Mouse (Mus musculus): ENCODE results near the gene Samd11. TPM values are rescaled to one million over a fixed set of nuclear protein-coding genes. Genes with fewer than 3 reads are reported as not detected.

The Samd11 gene
- 0.66 and 0.77 TPM in 2 replicates for polyA plus RNA-seq (2021; fragmentation: Nextera tagmentation)
- long read RNA-seq, experiment 1, partial matches to known transcripts, result 0 of 4 reads
- long read RNA-seq, experiment 1, other reads (novel, unspliced or antisense), result 2 of 4 reads
- long read RNA-seq, experiment 2, result 0 reads

DNA sequence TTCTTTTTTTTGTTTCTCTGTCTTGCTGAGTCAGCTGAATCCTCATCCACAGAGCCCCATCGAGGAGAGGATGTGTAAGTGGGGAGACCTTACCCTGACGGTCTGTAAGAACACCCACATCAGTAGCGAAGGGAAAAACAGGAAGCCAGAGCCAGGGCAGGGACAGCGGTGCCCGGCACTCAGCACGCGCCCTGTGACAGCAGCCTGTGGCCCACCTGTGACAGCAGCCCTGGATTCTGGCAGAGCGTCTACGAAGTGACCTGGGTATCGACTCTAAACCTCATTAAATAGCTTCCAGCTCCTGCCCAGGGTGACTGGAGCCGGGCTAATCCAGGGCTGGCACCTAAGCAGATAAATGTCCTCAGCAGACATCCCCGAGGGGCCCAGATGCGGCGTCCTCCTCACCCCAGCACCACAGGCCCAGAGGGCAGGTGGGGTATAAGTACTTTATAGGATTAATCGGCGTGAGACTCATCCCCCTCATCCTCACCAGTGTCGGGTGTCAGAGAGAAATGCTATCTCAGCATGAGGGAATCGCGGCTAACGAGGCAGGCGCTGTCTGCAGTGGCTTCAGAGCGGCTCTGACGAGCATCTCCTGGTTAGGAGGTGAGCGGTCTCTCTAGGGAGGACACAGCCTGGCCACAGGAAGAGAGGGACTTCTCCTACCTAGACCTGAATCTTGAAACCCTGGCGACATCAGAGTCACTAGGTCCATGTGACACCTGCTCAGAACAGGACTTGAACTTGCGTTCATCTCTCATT, at the start of gene Samd11:
Gene Samd11 (minus strand): TSS at position 580 of the 762 bp plus-strand sequence.

GRCm38 (mm10) chr4:156235808-156236533, 19.5 kb downstream of the Samd11 start, which contains the start of gene Noc2l:
TSS of gene Noc2l (plus strand) at chr4:156236010.

GRCm38 (mm10) chr4:156234701-156235213, 20.7 kb downstream of the Samd11 start, which contains the start of gene Plekhn1:
TSS of gene Plekhn1 (minus strand) at chr4:156234857.

GRCm38 (mm10) chr4:156215649-156216048, 39.8 kb downstream of the Samd11 start, which contains the start of gene Perm1:
TSS of gene Perm1 (plus strand) at chr4:156215868.

DNA sequence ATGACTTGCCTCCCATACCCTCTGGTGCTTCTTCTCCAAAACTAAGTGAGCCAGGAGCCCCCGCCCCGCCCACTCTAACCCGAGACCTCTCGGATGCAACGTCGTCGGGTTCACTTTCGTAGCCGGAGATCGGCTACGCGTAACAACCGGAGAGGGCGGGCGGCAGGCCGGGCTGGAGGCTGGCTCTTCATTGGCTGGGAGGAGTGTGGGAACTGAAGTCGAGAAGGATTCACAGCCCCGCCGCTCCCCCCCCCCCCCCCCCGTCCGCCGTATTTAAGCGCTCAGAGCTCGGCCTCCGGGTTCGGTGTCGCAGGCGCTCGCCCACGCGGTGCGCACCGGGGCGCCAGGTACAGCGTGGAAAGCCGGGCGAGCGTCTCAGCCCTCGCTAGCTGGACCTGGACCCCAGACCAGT, 52.5 kb downstream of the Samd11 start, which contains the start of gene AW011738:
Gene AW011738 (plus strand): TSS at position 304 of the 412 bp plus-strand sequence.

DNA sequence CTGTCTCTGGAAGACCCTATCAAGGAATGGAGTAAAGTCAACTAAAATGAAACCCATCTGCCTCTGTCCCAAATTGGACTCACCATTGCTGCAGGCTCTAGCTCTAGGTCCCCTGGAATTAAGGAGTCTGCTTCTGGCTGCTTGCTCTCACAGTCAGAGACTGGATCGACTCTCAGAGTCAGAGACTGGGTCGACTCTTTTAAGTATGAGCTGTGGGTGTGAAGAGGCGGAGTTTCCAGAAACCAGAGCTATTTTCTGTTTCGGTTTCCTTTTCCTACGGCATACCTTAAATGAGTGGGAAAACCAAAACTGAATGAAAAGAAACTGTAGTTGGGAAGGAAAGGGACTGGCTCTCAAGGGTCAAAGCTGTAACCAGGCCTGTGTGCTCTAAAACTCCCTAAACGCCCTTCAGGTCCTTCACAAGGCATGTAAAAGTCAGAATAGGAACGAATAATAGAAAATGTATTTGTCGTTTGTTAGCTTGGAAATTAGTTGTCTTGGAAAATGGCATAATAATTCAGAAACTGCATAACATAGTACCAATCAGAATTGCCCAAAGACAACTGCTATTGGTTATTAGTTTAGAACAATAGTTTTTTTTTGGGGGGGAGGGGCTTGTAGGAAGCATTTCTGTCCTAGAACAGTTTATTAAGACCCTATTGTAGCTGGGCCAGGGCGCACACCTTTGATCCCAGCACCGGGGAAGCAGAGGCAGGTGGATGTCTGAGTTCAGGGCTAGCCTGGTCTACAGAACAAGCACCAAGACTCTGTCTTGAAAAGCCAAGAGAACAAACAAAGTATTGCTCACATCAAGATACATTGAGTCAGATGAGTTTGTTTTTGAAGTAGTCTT, 54.6 kb downstream of the Samd11 start, which contains the start of gene Isg15:
Gene Isg15 (minus strand): TSS at position 196 of the 853 bp plus-strand sequence.

GRCm38 (mm10) chr4:156197131-156197828, 58.2 kb downstream of the Samd11 start, which contains the start of gene Agrn:
TSS of gene Agrn (minus strand) at chr4:156197488.

Other genes starting within 250 kb of the Samd11 start
- 0.29 and 0.39 TPM in 2 replicates for gene Tnfrsf4, start 241.8 kb downstream of the Samd11 start, polyA plus RNA-seq (2021; fragmentation: Nextera tagmentation)
- gene Tnfrsf18, start 229.5 kb downstream of the Samd11 start, polyA plus RNA-seq (2021; fragmentation: Nextera tagmentation), result 0.38 and 0.67 TPM in 2 replicates
- gene Ttll10, start 196.2 kb downstream of the Samd11 start, polyA plus RNA-seq (2021; fragmentation: Nextera tagmentation), result not detected in 2 replicates
- gene 9430015G10Rik, start 145.7 kb downstream of the Samd11 start, polyA plus RNA-seq (2021; fragmentation: Nextera tagmentation), result 5.7 and 8.9 TPM in 2 replicates
- 0.06 and 0.13 TPM in 2 replicates for gene Rnf223, start 125.1 kb downstream of the Samd11 start, polyA plus RNA-seq (2021; fragmentation: Nextera tagmentation)
- gene Agrn, start 58.2 kb downstream of the Samd11 start, polyA plus RNA-seq (2021; fragmentation: Nextera tagmentation), result 12.9 and 13.2 TPM in 2 replicates
- 0.48 and 3.8 TPM in 2 replicates for gene Isg15, start 54.8 kb downstream of the Samd11 start, polyA plus RNA-seq (2021; fragmentation: Nextera tagmentation)
- gene AW011738, start 52.4 kb downstream of the Samd11 start, polyA plus RNA-seq (2021; fragmentation: Nextera tagmentation), result 1.5 and 1.6 TPM in 2 replicates
- gene Perm1, start 39.8 kb downstream of the Samd11 start, polyA plus RNA-seq (2021; fragmentation: Nextera tagmentation), result 0.33 and 0.35 TPM in 2 replicates
- gene Plekhn1, start 20.8 kb downstream of the Samd11 start, polyA plus RNA-seq (2021; fragmentation: Nextera tagmentation), result 3.7 and 15.2 TPM in 2 replicates
- gene Noc2l, start 19.6 kb downstream of the Samd11 start, polyA plus RNA-seq (2021; fragmentation: Nextera tagmentation), result 11.3 and 34.1 TPM in 2 replicates
- gene Vmn2r-ps159, start 75.4 kb upstream of the Samd11 start, polyA plus RNA-seq (2021; fragmentation: Nextera tagmentation), result not detected in 2 replicates

Data from left cerebral cortex, adult 6 months (tissue).